Mouse (Mus musculus): ENCODE data around the gene Prss37. TPM values are rescaled to one million over a fixed set of nuclear protein-coding genes. Genes with fewer than 3 reads are reported as not detected.

Prss37 gene
- polyA plus RNA-seq, 1 experiment from 2014 or later, result not detected

DNA sequence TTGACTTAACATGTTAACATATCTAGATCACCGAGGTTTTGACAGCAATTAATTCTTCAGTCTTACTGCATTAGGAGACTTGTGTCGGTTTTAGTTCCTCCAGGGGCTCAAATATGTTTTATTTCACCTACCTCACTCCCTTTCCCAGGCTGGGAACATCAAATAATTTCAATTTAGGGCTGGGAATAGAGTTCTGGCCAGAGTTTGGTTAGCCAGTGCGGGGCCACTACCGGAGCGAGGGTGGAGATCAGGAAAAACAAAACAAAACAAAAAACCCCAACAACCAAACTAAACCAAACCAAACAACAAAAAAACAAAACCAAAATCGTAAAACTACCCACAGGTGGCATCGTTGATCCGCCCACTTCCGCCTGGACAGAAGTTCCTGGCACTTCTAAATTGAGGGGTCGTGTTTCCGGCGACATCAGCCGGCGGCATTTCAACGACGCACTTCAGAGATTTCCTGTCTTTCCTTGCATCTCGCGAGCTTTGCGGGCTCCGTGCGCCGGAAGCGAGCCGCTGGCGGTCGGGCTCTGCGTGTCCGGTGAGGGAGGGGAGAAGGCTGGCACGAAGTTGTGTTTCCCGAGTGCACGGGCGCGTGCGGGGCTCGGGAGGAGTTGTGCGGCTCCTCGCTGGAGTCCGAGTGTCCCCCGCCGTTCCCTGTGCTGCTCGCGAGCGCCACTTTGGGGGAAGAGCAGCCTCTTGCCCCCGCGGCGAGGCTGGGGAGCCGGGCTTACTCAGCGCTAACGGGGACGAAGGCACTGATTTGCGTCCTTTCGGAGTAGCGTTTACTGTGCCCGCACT is 48.2 kb downstream of the Prss37 start, which contains the start of gene Ssbp1:
Gene Ssbp1 (plus strand): TSS at position 437 of the 804 bp plus-strand sequence.
- under 1% methylated on average over 52 of the region's 54 CpGs for WGBS
- H3K9ac ChIP-seq (ENCODE audit: low read depth, low read length), result peak within 1 kb of the TSS; percentile 77
- H3K4me1 ChIP-seq (ENCODE audit: control insufficient read depth, insufficient read depth, low read length), result peaks cover 12% of the 10 kb centered on the region
- H3K36me3 ChIP-seq (ENCODE audit: control insufficient read depth, insufficient read depth, low read length), result peaks cover 16% of the 10 kb centered on the region
- H3K4me2 ChIP-seq (ENCODE audit: low read length), result peak within 1 kb of the TSS; percentile 86
- peak; percentile 97 for ATAC-seq
- peak within 1 kb of the TSS; percentile 57 for H3K4me3 ChIP-seq (ENCODE audit: low read depth, low read length)
- no peaks in the 10 kb centered on the region for H3K27me3 ChIP-seq (ENCODE audit: control insufficient read depth, insufficient read depth, low read depth, low read length)
- peak within 1 kb of the TSS; percentile 87 for H3K27ac ChIP-seq (ENCODE audit: low read length)
- no peaks in the 10 kb centered on the region for H3K9me3 ChIP-seq (replicated peaks; ENCODE audit: control insufficient read depth, low read length, poor library complexity, severe bottlenecking)

- WGBS, result 48% methylated on average over 6 of the region's 6 CpGs
- Histone ChIP-seq H3K9ac (ENCODE audit: low read depth, low read length) (no peak overlapping the region), H3K9me3 (replicated peaks; ENCODE audit: control insufficient read depth, low read length, poor library complexity, severe bottlenecking) (no peaks in the 10 kb centered on the region), H3K4me2 (ENCODE audit: low read length) (no peak overlapping the region), H3K27ac (ENCODE audit: low read length) (no peak overlapping the region), H3K27me3 (ENCODE audit: control insufficient read depth, insufficient read depth, low read depth, low read length) (no peaks in the 10 kb centered on the region), H3K36me3 (ENCODE audit: control insufficient read depth, insufficient read depth, low read length) (no peaks in the 10 kb centered on the region), H3K4me3 (ENCODE audit: low read depth, low read length) (no peak overlapping the region), H3K4me1 (ENCODE audit: control insufficient read depth, insufficient read depth, low read length) (peaks cover 3% of the 10 kb centered on the region)
- ATAC-seq, result no peak
Measured at GRCm38 (mm10) chr6:40465710-40466109, 53.6 kb downstream of the Prss37 start.

Other genes starting within 250 kb of the Prss37 start
- gene Agk, start 194.3 kb downstream of the Prss37 start, polyA plus RNA-seq (2015; fragmentation: Nextera tagmentation; extraction: Ambion mirVana), result 64.0 and 74.5 TPM in 2 replicates
- gene E330009J07Rik, start 83.4 kb downstream of the Prss37 start, polyA plus RNA-seq (2015; fragmentation: Nextera tagmentation; extraction: Ambion mirVana), result 12.9 and 13.8 TPM in 2 replicates
- 0.10 and 0.21 TPM in 2 replicates for gene Wee2, start 80.4 kb downstream of the Prss37 start, polyA plus RNA-seq (2015; fragmentation: Nextera tagmentation; extraction: Ambion mirVana)
- 96.8 and 110 TPM in 2 replicates for gene Ssbp1, start 48.2 kb downstream of the Prss37 start, polyA plus RNA-seq (2015; fragmentation: Nextera tagmentation; extraction: Ambion mirVana)
- not detected in 2 replicates for gene Tas2r137, start 28.3 kb downstream of the Prss37 start, polyA plus RNA-seq (2015; fragmentation: Nextera tagmentation; extraction: Ambion mirVana)
- gene Tas2r108, start 26.0 kb downstream of the Prss37 start, polyA plus RNA-seq (2015; fragmentation: Nextera tagmentation; extraction: Ambion mirVana), result not detected in 2 replicates
- 0.06 and 0.11 TPM in 2 replicates for gene Olfr461, start 35.5 kb upstream of the Prss37 start, polyA plus RNA-seq (2015; fragmentation: Nextera tagmentation; extraction: Ambion mirVana)
- gene Olfr460, start 50.0 kb upstream of the Prss37 start, polyA plus RNA-seq (2015; fragmentation: Nextera tagmentation; extraction: Ambion mirVana), result not detected in 2 replicates
- 0.44 and 0.75 TPM in 2 replicates for gene Clec5a, start 66.3 kb upstream of the Prss37 start, polyA plus RNA-seq (2015; fragmentation: Nextera tagmentation; extraction: Ambion mirVana)
- gene Tas2r138, start 93.8 kb upstream of the Prss37 start, polyA plus RNA-seq (2015; fragmentation: Nextera tagmentation; extraction: Ambion mirVana), result not detected in 2 replicates
- not detected in 2 replicates for gene Mgam, start 109.3 kb upstream of the Prss37 start, polyA plus RNA-seq (2015; fragmentation: Nextera tagmentation; extraction: Ambion mirVana)